Mouse (Mus musculus) neutrophil, adult 65 days (primary cell): ENCODE data around the gene Traip. TPM values are rescaled to one million over a fixed set of nuclear protein-coding genes. Genes with fewer than 3 reads are reported as not detected.

Source experiments
- total RNA-seq: library from RNA; stranded (reverse); gene quantifications from 2 replicates; pipeline ENCODE4 v1.2.4, GENCODE M21; 2023

Gene Traip
- 19.4 and 24.4 TPM in 2 replicates for total RNA-seq

DNA sequence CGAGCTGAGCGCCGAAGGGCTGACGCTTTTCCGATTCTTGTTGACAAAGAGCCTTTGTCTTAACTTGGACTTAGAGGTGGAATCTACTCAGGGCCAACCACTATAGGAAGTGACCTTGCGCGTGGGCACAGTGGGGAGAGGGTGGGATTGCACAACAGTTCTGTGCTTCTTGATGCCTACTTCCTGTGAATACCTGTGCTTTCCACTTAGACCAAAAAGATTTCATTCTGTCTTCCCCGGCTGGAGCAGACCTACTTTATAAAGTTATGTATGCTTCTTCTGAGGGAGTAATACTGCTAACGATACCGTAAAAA is at the start of gene Traip:
TSS of gene Traip (plus strand) at position 215 of the 314 bp plus-strand sequence.

DNA sequence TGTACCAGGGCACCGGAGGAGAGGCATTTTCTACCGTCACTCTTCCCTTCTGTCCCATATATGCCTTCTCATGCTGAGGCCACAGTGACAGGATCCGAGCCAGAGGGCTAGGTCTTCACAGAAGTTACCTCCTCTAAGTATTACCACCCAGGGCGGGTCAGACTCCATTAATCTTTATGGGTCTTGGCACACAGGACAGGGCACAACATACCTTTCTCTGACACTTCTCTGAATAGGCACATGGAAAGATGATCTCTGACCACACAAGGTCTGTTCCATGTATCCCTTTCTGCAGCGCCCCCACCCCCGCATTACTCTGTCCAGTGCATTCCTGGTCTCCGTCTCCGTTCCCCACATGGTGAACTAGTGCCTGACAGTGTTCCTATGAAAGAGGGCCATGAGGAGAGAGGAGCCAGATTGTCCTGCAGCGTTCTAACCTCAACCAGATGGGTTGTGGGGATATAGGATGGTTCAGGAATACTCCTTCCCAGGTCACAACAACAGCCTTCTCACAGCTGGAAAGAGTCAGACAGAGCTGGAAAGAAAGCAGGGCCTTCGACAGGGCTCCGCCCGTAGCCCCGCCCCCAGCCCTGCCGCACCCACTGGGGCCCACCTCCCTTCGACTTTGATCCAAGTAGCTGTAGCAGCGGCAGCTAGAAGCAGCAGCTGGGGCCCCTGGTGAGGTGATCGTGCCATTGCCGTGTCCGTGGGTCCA is 43.5 kb upstream of the Traip start, which contains the start of gene Mst1r:
TSS of gene Mst1r (plus strand) at position 622 of the 715 bp plus-strand sequence.

DNA sequence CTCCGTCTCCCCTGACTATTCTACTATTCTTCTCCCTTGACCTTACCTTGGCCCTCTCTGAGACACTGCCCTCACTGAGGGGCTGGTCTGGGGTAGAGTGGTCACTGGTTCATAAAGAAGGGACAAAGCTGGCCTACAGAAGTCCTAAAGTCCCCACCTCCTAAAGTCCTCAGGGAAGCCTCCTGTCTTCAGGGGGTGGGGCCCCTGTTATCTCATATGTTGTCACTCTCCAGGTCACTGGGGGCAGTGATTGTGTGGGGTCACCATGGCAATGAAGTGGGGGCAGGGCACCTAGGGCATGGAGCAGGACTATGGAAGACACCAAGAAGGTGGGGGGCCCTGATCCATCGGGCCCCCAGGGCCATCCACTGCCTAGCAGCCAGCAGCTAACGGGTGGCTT is 21.8 kb upstream of the Traip start, which contains the start of gene Actl11:
TSS of gene Actl11 (plus strand) at position 301 of the 400 bp plus-strand sequence.

DNA sequence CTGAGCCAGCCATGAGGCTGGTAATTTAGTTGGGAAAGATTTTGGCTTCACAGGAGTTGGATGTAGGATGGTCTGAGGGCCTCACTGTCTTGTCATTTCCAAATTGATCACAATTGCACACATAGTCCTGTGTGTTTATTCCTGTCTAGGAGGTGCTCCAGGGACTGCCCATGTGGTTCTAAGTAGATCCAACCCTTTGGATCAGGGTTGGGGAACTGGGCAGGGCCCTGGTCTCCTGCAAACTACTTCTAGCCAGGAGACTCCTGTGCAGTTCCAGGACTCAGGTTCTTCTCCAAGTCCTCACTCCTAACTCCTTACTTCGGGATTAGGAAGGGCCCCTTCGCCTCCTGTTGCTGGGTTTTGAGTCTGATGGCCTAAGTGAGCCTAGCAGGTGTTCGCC is 14.6 kb upstream of the Traip start, which contains the start of gene Camkv:
TSS of gene Camkv (plus strand) at position 301 of the 400 bp plus-strand sequence.

DNA sequence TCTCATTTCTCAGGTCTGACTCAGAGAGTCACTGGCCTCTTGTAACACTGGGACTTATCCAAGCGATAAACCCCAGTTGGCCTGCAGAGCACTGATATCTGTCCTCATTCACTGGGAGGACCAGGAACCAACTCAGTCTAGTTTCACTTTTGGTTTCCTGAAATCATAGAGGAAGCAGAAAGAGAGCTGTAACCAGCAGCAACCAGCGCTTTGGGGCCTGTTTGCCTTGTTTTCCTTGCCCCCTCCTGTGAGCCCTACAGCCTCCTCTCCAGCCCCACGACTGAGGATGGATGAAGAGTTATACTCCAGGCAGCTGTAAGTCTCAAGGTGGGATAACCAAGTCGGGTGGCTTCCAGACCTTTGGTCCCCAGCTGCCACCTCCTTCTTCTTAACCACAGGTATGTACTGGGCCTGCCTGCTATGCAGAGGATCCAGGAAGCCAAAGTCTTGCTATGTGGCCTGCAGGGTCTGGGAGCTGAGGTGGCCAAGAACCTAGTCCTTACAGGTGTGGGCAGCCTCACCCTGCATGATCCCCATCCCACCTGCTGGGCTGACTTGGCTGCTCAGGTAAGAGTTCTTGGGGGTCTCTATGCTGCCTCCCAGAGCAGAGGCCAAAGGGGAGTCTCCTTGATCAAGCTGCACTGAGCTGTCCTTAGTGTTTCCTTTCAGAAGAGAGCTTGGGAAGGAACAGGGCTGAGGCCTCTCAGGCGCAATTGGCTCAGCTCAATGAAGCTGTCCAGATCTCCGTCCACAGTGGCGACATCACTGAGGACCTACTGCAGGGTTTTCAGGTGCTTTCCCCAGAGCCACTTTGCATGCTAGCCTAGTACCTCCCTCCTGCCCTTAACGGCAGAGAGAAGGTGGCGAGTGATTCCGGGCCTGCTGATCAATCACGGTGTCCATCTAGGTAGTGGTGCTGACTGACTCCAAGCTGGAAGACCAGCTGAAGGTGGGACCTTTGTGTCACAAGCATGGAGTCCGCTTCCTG is 25.8 kb downstream of the Traip start, which contains the start of gene Uba7:
TSS of gene Uba7 (plus strand) at position 107 of the 988 bp plus-strand sequence.

DNA sequence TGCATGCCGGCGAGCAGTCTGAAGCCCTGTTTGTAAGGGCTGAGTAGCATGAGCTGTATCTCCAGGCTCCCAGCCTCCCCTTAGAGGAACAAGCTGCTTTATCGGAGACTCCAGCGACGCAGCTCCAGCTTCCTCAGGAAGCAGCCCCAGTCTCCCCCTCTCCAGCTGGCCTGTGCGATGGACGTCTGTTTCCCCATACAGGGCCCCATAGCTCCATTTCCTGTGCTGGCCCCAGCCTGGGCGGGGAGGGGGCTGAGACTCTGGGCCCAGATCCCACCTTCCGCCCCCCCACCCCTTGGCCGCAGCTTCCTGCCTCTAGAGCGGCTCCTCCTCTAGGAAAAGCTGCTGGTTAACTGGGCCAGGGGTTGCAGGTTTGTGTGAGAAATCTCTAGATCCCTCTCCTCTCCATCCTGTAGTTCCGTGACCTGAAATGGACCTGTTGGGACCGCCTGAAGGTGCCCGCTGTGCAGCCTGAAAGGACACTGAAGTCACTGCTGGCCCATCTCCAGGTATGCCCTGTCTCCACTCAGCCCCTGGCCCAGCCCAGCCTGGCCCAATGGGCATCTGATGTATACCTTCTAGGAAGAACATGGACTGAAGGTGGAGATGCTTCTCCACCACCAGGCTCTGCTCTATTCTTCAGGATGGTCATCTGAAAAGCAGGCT is 32.9 kb downstream of the Traip start, which contains the start of gene Gm20661:
TSS of gene Gm20661 (plus strand) at position 378 of the 666 bp plus-strand sequence.

DNA sequence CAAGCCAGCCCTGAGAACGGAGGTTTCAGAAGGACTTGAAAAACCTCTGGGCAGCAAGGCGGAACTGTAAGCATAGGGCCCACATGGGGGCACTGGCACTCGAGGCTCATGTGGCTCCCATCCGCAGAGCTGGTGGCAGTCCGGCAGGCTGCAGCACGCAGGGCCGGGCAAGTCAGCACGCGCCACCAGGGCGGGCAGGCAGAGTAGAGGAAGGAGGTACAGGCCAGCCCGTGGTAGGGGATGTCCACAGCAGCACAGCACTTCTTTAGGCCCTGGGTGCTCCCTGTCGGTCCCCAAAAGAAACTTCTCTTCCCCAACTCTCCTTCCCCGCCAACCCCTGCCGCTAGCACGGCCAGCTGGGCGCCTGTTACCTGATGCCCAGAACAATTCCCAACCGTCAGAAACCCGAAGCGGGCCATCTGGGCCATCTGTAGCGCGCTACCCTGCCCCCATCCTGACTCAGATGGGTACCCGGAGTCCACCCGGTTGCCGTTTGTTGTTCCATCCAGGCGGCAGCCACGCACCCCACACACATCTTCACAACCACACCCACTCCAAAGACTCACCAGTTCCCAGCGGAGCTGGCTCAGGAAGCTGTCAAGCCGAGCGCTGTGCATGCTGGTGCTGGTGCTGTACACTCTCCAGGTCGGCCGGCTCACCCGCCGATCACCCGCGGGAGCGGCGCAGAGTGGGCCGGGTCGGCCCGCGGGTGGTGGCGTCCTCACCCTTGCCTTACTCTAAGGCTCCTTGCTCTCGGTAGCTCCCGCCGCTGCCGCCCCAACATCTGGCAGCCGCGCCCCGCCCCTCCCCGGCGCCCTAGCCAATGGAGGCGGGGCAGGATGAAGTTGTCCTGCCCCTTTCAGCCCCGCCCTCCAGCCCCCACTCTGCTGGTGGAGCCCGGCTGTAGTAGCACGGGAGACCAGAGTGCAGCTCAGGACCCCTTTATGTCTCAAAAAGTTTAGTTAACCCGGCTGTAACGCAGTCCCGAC is 35.5 kb downstream of the Traip start, which contains the start of gene Inka1:
TSS of gene Inka1 (minus strand) at position 749 of the 989 bp plus-strand sequence.

DNA sequence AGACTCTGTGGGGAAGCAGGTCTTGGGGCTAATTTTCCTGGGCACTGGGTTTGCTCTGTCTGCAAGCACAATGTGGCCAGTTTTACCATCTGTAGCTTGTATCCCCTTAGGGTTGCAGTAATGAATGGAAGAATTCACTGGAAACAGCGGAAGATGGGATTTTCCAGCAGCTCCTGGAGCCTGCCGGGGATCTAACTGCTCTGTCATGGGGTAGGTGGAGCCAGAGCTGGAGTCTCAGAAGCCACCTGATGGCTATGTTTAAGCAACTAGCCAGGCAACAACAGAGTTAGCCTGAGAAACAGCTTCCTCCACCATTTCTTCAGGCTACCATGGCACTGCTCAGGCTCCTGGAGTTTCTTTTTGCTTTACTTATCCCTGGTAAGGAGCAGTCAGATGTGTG is 42.3 kb downstream of the Traip start, which contains the start of gene Cdhr4:
TSS of gene Cdhr4 (plus strand) at position 301 of the 400 bp plus-strand sequence.

DNA sequence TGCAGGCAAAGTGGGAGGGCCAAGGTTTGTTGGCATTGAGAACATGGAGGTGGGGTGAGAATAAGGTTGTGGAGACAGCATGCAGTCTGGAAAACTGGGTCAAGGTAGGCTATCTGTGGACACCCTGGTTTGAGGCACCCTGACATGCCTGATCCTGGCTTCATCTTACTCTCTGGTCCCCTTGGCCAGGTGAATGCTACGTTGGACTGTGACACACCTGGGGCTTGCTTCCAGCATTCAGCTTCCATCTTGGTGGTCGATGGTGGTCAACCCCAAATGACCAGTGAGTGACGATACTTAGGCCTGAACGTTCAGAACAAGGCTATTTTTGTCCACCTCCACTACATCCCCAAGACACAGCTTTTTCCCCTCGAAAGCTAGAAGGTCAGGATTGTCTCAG is 46.1 kb downstream of the Traip start, which contains the start of gene Gm20662:
TSS of gene Gm20662 (plus strand) at position 301 of the 400 bp plus-strand sequence.

DNA sequence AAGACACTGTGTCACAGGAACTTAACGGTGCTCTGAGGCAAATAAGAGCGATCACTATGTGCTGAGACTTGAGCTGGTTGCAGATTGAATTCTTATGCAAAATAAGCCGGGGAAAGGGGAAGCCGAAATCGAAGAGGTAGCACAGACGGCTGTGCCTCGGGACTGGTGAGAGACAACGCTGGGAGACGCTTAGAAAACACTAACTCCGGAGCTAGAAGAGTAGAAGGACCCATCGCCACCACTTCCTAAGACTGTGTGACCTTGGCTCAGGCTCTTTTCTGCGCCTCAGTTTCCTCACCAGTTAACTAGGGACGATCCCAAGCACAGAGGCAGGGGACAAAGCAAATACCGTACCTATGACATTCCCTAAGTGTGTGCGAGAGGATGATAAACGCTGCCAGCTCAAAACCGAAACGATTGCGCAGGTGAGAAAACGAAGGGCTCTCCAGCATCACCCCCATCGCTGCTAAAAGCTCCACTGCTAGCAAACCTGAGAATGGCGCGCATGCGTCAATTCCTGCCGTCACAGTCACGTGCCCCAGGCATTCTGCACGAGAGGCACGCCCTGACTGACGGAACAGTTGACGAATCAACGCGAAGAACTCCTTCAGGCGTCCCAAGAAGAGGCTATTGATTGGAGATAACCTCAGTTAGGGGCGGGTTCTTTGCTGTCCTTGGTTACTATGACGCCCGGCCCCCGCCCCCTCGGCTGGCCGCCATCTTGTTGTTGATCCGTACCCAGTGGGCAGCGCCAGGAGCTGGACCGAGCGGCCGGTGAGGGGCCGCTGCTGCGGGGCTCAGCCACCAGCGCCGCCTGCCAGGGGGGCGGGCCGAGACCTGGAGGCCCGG is 52.2 kb downstream of the Traip start, which contains the start of gene Ip6k1:
TSS of gene Ip6k1 (plus strand) at position 580 of the 849 bp plus-strand sequence.

Other genes starting within 250 kb of the Traip start
- not detected in 2 replicates for gene Sema3f, start 239.7 kb upstream of the Traip start, total RNA-seq
- gene Rbm5, start 179.1 kb upstream of the Traip start, total RNA-seq = 205 and 225 TPM in 2 replicates
- 49.9 and 76.4 TPM in 2 replicates for gene Rbm6, start 76.9 kb upstream of the Traip start, total RNA-seq
- gene Mon1a, start 62.0 kb upstream of the Traip start, total RNA-seq = 9.3 and 9.5 TPM in 2 replicates
- 0.29 and 0.69 TPM in 2 replicates for gene Mst1r, start 43.3 kb upstream of the Traip start, total RNA-seq
- gene Actl11, start 21.7 kb upstream of the Traip start, total RNA-seq = not detected in 2 replicates
- gene Camkv, start 14.5 kb upstream of the Traip start, total RNA-seq = not detected in 2 replicates
- 71.8 and 86.9 TPM in 2 replicates for gene Uba7, start 25.4 kb downstream of the Traip start, total RNA-seq
- gene Gm20661, start 32.9 kb downstream of the Traip start, total RNA-seq = 0.41 TPM in 1 of 2 replicates, not detected in the other
- 1.6 and 1.9 TPM in 2 replicates for gene Inka1, start 35.7 kb downstream of the Traip start, total RNA-seq
- not detected in 2 replicates for gene Cdhr4, start 42.4 kb downstream of the Traip start, total RNA-seq
- not detected in 2 replicates for gene Gm20662, start 46.2 kb downstream of the Traip start, total RNA-seq
- 111 and 125 TPM in 2 replicates for gene Ip6k1, start 52.4 kb downstream of the Traip start, total RNA-seq
- 22.0 and 22.4 TPM in 2 replicates for gene Gmppb, start 99.1 kb downstream of the Traip start, total RNA-seq
- gene Amigo3, start 103.0 kb downstream of the Traip start, total RNA-seq = 4.5 and 5.6 TPM in 2 replicates
- gene Mst1, start 130.3 kb downstream of the Traip start, total RNA-seq = not detected in 2 replicates
- 40.6 and 40.9 TPM in 2 replicates for gene Rnf123, start 133.2 kb downstream of the Traip start, total RNA-seq
- gene Apeh, start 144.5 kb downstream of the Traip start, total RNA-seq = 42.5 and 52.9 TPM in 2 replicates
- gene Bsn, start 240.2 kb downstream of the Traip start, total RNA-seq = 0.27 and 0.51 TPM in 2 replicates